Mouse (Mus musculus): Measurements from ENCODE around the gene Irf2bpl. TPM values are rescaled to one million over a fixed set of nuclear protein-coding genes. Genes with fewer than 3 reads are reported as not detected.

The Irf2bpl gene
- 10 to 100 TPM; 33.3 to 36.9 TPM for total RNA-seq (2021)

GRCm38 (mm10) chr12:86884197-86885058, at the start of gene Irf2bpl:
Irf2bpl (minus strand) TSS chr12:86884798.
- peak; percentile 98 for DNase-seq (ENCODE audit: low spot score)
- intact Hi-C loops (cut with DNase I), result loop anchor here (2.0 to 5.0 kb wide), 2 partner anchors 48 to 54 kb away; no protein-coding TSS in a partner anchor

DNA sequence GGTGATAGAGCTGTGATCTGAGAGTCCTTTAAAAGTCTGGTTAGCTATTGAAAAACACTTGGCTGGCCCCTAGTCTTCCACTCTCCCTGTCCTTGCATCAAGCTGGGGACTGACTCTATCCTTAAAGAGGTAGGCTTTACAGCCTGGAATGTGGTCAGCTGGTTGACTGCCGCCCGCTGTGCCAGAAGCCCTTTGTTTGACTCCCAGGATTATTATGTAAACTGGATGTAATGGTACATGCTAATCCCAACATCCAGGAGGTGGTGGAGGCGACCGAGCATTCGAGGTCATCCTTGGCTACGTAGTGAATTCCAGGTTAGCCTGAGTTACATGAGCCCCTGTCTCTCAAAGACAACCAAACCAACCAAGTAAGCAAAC, 48.0 kb upstream of the Irf2bpl start:
- intact Hi-C loops (cut with DNase I), result loop anchor here (5.0 kb wide), 1 partner anchor 45 kb away; no protein-coding TSS in a partner anchor
- peak; percentile 87 for DNase-seq (ENCODE audit: low spot score)

GRCm38 (mm10) chr12:86931919-86932574, 47.4 kb upstream of the Irf2bpl start:
- peak; percentile 96 for DNase-seq (ENCODE audit: low spot score)
- intact Hi-C loops (cut with DNase I), result loop anchor here (5.0 kb wide), 1 partner anchor 45 kb away; no protein-coding TSS in a partner anchor

GRCm38 (mm10) chr12:86930934-86931729, 46.5 kb upstream of the Irf2bpl start:
- peak; percentile 45 for DNase-seq (ENCODE audit: low spot score)
- intact Hi-C loops (cut with DNase I), result loop anchor here (5.0 kb wide), 1 partner anchor 44 kb away; no protein-coding TSS in a partner anchor

DNA sequence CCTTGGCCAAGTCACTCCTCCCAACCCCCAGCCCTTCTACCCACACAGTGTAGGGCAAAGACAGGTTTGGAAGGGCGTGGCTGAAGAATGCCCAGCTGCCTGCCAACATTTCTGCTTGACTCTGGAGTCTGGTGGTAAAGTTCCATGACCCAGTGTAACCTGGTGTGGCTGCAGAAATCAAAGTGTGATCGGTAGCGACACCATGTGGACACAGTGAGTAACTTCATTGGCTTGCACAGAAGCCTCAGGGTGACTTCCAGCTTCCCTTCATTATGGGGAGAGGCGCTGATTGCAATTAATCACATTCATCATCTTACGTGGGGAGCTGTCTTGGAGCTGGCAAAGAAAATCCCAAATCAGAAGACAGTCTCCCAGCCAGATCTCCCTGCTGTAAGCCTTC, 39.2 kb upstream of the Irf2bpl start:
- DNase-seq (ENCODE audit: low spot score), result peak; percentile 70
- intact Hi-C loops (cut with DNase I), result loop anchor here (2.0 to 5.0 kb wide), 3 partner anchors 128 to 151 kb away; no protein-coding TSS in a partner anchor

GRCm38 (mm10) chr12:86918983-86919722, 34.6 kb upstream of the Irf2bpl start:
- no peak for DNase-seq (ENCODE audit: low spot score)
- intact Hi-C loops (cut with DNase I), result no loop called here

GRCm38 (mm10) chr12:86918361-86918967, 33.9 kb upstream of the Irf2bpl start:
- no peak for DNase-seq (ENCODE audit: low spot score)
- intact Hi-C loops (cut with DNase I), result no loop called here

- DNase-seq (ENCODE audit: low spot score), result no peak
- intact Hi-C loops (cut with DNase I), result no loop called here
These were observed 32.4 kb upstream of the Irf2bpl start for GRCm38 (mm10) chr12:86916796-86917573.

DNA sequence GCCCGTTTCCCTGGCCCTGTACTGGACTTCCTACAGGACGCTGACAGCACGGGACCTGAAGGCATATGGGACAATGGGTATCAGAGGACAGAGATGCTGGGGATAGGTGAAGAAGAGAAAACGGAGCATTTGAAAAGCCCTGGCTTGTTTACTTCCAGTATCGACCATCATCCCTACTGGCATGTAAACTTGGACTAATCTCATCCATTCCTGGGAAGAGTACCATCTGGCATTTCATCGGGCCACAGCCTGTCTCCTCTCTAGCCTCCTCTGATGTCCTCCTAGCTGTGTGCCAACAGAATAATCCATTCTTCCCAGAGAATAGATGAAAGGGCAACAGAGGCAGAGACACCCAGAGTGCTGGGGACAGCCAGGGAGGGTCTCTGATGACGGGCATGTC, 31.0 kb upstream of the Irf2bpl start:
- intact Hi-C loops (cut with DNase I), result no loop called here

GRCm38 (mm10) chr12:86914756-86915155, 30.2 kb upstream of the Irf2bpl start:
- intact Hi-C loops (cut with DNase I), result no loop called here
- DNase-seq (ENCODE audit: low spot score), result no peak

More for the DNA sequence above, 31.0 kb upstream of the Irf2bpl start:
- no peak for DNase-seq (ENCODE audit: low spot score)

DNA sequence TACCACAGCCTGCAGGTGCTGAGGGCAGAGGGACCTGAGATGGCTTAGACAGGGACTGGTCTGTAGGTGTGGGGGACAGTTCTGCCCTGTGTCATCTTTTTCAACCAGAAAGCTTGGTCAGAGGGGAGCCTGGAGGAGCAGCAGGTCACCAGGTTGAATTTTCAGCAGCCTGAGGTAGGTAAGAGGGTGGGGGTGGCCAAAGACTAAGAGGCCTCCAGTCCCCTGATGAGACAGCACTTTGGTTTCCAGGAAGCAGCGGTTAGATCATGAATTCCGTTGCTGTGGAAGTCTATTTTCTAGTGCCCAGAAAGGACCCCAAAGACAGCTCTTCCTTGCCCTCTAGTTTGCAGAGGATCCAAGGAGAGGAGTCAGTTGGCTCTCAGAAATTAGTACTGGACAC, 29.8 kb upstream of the Irf2bpl start:
- DNase-seq (ENCODE audit: low spot score), result no peak
- intact Hi-C loops (cut with DNase I), result no loop called here

- intact Hi-C loops (cut with DNase I), result no loop called here
These were observed 27.9 kb upstream of the Irf2bpl start for GRCm38 (mm10) chr12:86912335-86913093.

GRCm38 (mm10) chr12:86911482-86911931, 26.9 kb upstream of the Irf2bpl start:
- DNase-seq (ENCODE audit: low spot score), result no peak
- intact Hi-C loops (cut with DNase I), result no loop called here

More at GRCm38 (mm10) chr12:86912335-86913093, 27.9 kb upstream of the Irf2bpl start:
- DNase-seq (ENCODE audit: low spot score), result no peak

GRCm38 (mm10) chr12:86906395-86906794, 21.8 kb upstream of the Irf2bpl start:
- intact Hi-C loops (cut with DNase I), result loop anchor here (2.0 to 5.0 kb wide), 2 partner anchors 66 to 134 kb away; no protein-coding TSS in a partner anchor
- peak; percentile 71 for DNase-seq (ENCODE audit: low spot score)

DNA sequence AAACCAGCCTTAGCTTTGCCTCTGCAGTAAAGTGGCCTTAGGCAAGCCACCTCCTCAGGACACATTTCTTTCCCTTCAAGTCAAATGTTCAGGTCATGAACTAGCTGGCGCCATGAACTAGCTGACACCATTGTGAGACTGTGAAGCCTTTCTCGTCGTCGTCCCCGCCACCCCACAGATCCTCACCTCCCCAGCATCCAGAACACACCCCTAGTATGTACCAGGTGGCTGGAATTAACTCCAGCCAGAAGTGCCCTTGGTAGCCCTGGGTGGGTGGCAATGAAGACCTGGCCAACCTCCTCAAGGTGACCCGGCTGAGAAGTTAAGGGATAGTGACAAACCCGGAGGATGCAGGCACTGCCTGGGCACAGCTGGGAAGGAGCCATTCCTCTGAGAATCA, 21.3 kb upstream of the Irf2bpl start:
- intact Hi-C loops (cut with DNase I), result loop anchor here (1.0 to 5.0 kb wide), 3 partner anchors 66 to 133 kb away; no protein-coding TSS in a partner anchor
- no peak for DNase-seq (ENCODE audit: low spot score)

GRCm38 (mm10) chr12:86905203-86905602, 20.6 kb upstream of the Irf2bpl start:
- intact Hi-C loops (cut with DNase I), result loop anchor here (1.0 to 5.0 kb wide), 2 partner anchors 67 to 109 kb away; no protein-coding TSS in a partner anchor
- DNase-seq (ENCODE audit: low spot score), result no peak
